Mouse (Mus musculus) embryonic facial prominence, embryonic 10.5 days (tissue): ENCODE results near the gene Arel1. TPM values are rescaled to one million over a fixed set of nuclear protein-coding genes. Genes with fewer than 3 reads are reported as not detected.

Experiments
- DNase-seq: peaks from one replicate; pipeline ENCODE4 v3.0.0-alpha.2; 2017; ENCODE audit warnings: low spot score
- H3K27ac ChIP-seq: fragments of 300-500 bp; sonication (generic); replicated peaks from 2 replicates; pipeline ENCODE4 v1.5.1; 2016; ENCODE audit warnings: mild to moderate bottlenecking
- H3K27me3 ChIP-seq: fragments of 300-500 bp; sonication (generic); replicated peaks from 2 replicates; pipeline ENCODE4 v1.6.1; 2016; ENCODE audit warnings: low read depth, mild to moderate bottlenecking; ENCODE audit not compliant: poor library complexity, severe bottlenecking
- H3K36me3 ChIP-seq: fragments of 300-500 bp; sonication (generic); replicated peaks from 2 replicates; pipeline ENCODE4 v1.6.1; 2016; ENCODE audit warnings: mild to moderate bottlenecking, moderate library complexity
- H3K4me1 ChIP-seq: fragments of 300-500 bp; sonication (generic); 2 replicates; pipeline ENCODE4 v1.6.1; 2016
- H3K4me3 ChIP-seq: fragments of 300-500 bp; sonication (generic); 2 replicates; pipeline ENCODE4 v1.5.1; 2016; ENCODE audit warnings: mild to moderate bottlenecking, moderate library complexity
- H3K9me3 ChIP-seq: fragments of 300-500 bp; sonication (generic); 2 replicates; pipeline ENCODE4 v1.6.1; 2016; ENCODE audit warnings: mild to moderate bottlenecking
- WGBS: fragments of 180-500 bp; shearing (Covaris S2); methylation state at CpG from one replicate; pipeline ENCODE4 v1.1.7; 2016; 5-methylcytosine and 5-hydroxymethylcytosine counted together
- polyA plus RNA-seq: library from polyadenylated mRNA; unstranded; fragments of >200 nt; fragmentation: Nextera tagmentation; extraction: Ambion mirVana; gene quantifications from 2 replicates; pipeline ENCODE4 v1.2.1, GENCODE M21; 2016

Gene Arel1
- polyA plus RNA-seq, 1 experiment from 2014 or later = 16.8 TPM

DNA sequence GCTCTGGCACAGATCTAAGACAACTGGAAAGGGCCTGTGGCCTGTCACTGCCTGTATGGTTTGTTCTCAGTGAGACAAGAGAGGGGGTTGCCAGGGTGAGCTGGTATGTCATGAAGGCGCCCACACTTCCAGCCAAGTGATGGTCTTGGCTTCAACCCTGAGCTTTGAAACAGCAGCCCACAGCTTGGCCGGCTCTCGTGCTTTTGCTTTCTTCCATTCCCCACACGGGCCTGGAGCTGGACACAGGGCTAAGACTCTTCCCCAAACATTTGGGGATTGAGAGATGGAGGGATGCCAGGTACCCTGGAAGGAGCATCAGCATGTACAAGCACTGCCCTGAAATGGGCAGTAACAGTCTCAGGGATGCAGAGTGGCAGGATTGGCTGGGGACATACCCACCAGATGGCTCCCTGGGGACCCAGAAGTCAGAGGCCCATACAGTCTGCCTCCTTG is 58.0 kb downstream of the Arel1 start:
- H3K4me3 ChIP-seq = no peak overlapping the region
- DNase-seq = no peak
- H3K4me1 ChIP-seq = peaks cover 20% of the 10 kb centered on the region
- no peak overlapping the region for H3K27ac ChIP-seq
- no peaks in the 10 kb centered on the region for H3K27me3 ChIP-seq
- H3K36me3 ChIP-seq = peaks cover 8% of the 10 kb centered on the region; the same call in 1 of the 2 replicates
- no peaks in the 10 kb centered on the region for H3K9me3 ChIP-seq
- WGBS = 93% methylated on average over 4 of the region's 4 CpGs

DNA sequence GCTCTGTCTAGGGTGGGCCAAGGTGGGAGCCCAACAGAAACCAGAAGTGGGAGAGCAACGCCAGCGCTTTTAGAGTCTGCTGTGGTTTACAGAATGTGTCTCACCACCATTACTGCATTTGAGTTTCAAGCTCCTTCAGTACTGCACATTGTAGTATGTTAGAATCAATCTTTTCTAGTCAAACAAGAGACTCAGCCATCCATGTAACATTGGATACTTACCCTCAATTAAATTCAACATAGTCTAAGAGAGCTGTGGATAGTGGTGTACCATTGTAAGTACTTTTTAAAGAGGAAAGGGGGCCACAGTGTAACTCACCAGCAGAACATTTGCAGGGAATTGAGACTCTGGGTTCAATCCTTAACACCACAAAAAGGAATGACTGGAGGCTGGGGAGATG is 59.1 kb downstream of the Arel1 start:
- H3K4me1 ChIP-seq = peaks cover 31% of the 10 kb centered on the region
- WGBS = 80% methylated on average over 2 of the region's 2 CpGs
- no peaks in the 10 kb centered on the region for H3K27me3 ChIP-seq
- no peak overlapping the region for H3K4me3 ChIP-seq
- DNase-seq = no peak
- no peak overlapping the region for H3K27ac ChIP-seq
- H3K9me3 ChIP-seq = no peaks in the 10 kb centered on the region
- no peaks in the 10 kb centered on the region; the same call in 1 of the 2 replicates for H3K36me3 ChIP-seq

DNA sequence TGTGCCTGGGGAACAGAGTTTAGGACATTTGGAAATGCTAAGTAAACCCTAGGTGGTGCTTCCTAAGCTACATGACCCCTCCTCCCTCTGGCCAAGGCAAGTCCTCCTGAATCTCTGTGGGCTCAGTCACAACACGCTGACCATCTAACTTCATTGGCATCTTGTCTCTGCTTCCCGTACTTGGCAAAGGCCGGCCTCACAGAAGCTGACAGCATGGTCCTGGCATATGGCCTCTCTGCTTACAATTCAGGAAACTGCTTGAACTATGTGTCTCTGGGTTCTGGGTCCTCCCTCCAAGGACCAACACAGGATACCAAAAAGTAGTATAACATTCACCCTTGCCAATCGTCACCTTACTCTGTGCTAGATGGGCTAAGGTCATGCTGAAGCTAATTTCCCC is 60.6 kb downstream of the Arel1 start:
- Histone ChIP-seq H3K27ac (no peak overlapping the region), H3K36me3 (no peaks in the 10 kb centered on the region), H3K27me3 (no peaks in the 10 kb centered on the region), H3K4me1 (peaks cover 31% of the 10 kb centered on the region), H3K4me3 (no peak overlapping the region), H3K9me3 (no peaks in the 10 kb centered on the region)
- WGBS = 92% methylated on average over 4 of the region's 4 CpGs
- no peak for DNase-seq

DNA sequence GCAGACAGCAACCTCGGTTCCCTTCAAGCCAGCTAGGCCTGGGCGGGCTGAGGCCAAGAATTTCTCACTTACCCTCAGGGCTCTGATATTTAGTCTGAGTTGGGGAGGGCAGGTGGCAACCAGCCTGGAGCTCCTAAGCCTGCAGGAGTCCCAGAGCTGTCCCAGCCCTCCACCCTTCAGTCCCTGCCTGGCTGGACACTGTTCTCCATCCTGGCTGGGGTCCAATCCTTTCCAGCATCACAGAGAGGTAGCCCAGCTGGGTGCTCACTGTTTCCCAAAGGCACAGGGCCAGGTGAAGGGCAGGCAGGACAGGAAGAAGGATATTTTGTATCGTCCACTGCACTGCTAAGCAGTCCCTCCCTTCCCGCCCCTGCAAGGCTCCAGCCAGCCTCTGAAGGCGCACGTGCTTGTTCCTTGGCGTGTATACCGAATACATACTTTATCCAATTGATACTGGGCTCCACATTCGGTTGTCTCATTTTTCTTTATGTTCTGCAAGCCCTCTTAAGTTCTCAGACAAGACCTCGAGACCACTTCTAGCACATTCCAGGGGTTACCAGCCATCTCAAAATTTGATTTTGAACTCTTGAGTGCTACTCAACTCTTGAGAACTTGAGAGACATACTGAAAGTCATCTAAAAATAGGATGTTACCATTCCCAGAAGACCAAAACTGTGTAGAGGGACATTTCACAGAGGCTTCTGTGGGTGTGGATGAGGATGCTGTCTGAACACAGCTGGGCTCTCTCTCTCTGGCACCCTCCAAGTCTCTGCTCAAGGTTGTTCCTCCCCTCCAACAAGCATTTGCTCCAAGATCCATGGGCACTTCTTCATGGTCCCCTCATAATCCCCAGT is 62.8 kb downstream of the Arel1 start:
- peak; percentile 34 for DNase-seq
- 72% methylated on average over 10 of the region's 10 CpGs for WGBS
- no peaks in the 10 kb centered on the region for H3K27me3 ChIP-seq
- peaks cover 15% of the 10 kb centered on the region for H3K4me1 ChIP-seq
- no peak overlapping the region for H3K4me3 ChIP-seq
- H3K27ac ChIP-seq = peak overlapping the region; percentile 76
- H3K36me3 ChIP-seq = no peaks in the 10 kb centered on the region
- H3K9me3 ChIP-seq = no peaks in the 10 kb centered on the region

- 51% methylated on average over 12 of the region's 12 CpGs for WGBS
Observed at GRCm38 (mm10) chr12:84907024-84907626, 63.6 kb downstream of the Arel1 start.

GRCm38 (mm10) chr12:84904399-84904798 is 66.3 kb downstream of the Arel1 start:
- 80% methylated on average over 7 of the region's 7 CpGs for WGBS
- Histone ChIP-seq H3K27me3 (no peaks in the 10 kb centered on the region), H3K4me1 (peaks cover 13% of the 10 kb centered on the region), H3K4me3 (no peak overlapping the region), H3K9me3 (no peaks in the 10 kb centered on the region), H3K36me3 (no peaks in the 10 kb centered on the region), H3K27ac (no peak overlapping the region)
- DNase-seq = no peak

More at GRCm38 (mm10) chr12:84907024-84907626, 63.6 kb downstream of the Arel1 start:
- Histone ChIP-seq H3K4me3 (no peak overlapping the region), H3K27me3 (no peaks in the 10 kb centered on the region), H3K4me1 (peaks cover 13% of the 10 kb centered on the region), H3K9me3 (no peaks in the 10 kb centered on the region), H3K36me3 (no peaks in the 10 kb centered on the region), H3K27ac (peak overlapping the region; percentile 76)
- peak; percentile 53 for DNase-seq

- no peak overlapping the region for H3K27ac ChIP-seq
- 82% methylated on average over 7 of the region's 7 CpGs for WGBS
- peaks cover 8% of the 10 kb centered on the region for H3K4me1 ChIP-seq
- H3K27me3 ChIP-seq = no peaks in the 10 kb centered on the region
- no peaks in the 10 kb centered on the region for H3K9me3 ChIP-seq
- no peak for DNase-seq
- H3K36me3 ChIP-seq = no peaks in the 10 kb centered on the region
- no peak overlapping the region for H3K4me3 ChIP-seq
Observed at GRCm38 (mm10) chr12:84900317-84900716, 70.4 kb downstream of the Arel1 start.

DNA sequence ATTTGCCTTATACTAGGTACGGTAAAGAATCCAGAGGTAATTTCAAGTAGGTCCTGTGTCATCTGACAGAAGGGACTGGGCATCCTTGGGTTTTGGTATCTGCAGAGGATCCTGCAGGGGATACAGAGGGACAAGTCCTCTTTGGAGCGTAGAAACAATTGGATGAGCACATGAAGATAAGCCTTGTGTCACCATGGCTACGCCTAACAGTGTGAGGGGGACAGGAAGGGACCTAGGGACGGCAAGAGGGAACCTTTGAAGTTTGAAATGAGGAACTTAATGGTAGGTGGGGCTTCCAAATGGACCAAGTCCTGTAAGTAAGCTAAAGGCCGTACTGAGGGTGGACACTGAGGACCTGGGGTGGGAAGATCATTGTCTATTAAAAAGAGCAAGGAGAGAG is 73.4 kb downstream of the Arel1 start:
- H3K9me3 ChIP-seq = no peaks in the 10 kb centered on the region
- no peak overlapping the region for H3K27ac ChIP-seq
- no peaks in the 10 kb centered on the region for H3K36me3 ChIP-seq
- no peak for DNase-seq
- WGBS = 81% methylated on average over 5 of the region's 5 CpGs
- H3K4me3 ChIP-seq = no peak overlapping the region
- H3K4me1 ChIP-seq = peaks cover 15% of the 10 kb centered on the region
- no peaks in the 10 kb centered on the region for H3K27me3 ChIP-seq

DNA sequence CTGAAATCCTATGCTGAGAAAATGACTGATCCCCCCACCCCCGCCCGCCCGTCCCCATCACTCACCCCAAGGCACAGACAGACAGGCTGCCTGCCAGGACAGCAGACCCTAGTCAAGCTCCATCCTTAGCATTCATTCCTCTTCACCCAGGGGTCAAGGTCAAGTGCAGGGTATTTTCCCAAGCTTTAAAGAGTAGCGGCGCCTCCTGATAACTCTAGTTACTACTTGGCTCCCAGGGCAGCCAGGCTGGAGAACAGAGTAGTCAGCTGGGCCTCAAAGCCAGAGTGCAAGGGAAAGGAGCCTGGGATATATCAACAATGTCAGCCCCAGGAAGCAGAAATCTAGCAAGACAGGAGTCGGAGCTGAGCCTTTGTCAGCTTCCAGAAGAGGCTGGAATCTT is 74.5 kb downstream of the Arel1 start:
- DNase-seq = no peak
- no peak overlapping the region for H3K27ac ChIP-seq
- H3K27me3 ChIP-seq = no peaks in the 10 kb centered on the region
- H3K9me3 ChIP-seq = no peaks in the 10 kb centered on the region
- H3K4me3 ChIP-seq = no peak overlapping the region
- 84% methylated on average over 6 of the region's 6 CpGs for WGBS
- H3K4me1 ChIP-seq = peaks cover 15% of the 10 kb centered on the region
- no peaks in the 10 kb centered on the region for H3K36me3 ChIP-seq

DNA sequence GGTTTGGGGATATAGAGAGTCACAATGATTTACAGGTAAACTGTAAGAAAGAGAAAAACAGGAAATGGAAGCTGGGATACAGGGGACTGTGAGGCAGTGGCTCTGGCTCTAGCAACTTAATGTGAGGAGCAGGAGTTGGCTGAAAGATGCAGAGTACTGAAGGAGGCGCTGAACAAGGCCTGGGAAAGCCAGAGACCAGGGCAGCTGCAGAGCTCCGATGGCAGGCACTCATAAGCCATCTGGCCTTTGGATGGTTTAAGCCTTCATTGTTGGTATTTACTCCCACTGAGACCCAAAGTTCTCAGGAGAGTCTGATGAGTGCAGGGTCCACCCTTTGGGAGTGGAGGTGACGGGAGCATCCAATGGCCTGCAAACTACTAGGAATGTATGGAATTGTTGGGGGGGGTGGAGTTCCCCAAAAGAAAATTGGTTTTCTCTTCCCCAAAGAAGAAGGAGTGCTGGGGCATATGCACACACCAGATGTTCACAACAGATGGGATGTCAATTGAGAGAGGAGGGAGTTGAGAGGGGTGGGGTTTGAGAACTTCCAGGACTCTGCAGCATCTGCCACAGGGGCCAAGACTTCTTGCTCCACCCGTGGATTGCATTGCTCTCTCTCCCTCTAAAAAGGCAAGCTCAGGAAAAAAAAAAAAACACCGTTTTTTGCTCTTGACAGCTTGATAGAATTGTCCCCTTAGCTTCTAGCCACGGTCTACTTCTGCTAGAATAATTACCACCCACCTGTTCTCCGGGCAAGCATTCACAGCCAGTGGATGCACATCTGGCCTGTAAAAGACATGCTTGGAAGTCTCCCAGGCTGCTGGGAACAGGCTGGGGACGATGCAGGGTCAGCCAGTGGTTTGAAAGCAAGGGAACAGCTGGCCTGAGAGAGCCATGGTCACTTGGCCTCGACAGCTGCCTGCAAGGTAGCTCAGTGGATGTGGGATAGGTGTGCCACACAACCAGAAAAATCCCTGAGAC is 76.8 kb downstream of the Arel1 start:
- H3K4me1 ChIP-seq = peaks cover 15% of the 10 kb centered on the region
- H3K27me3 ChIP-seq = no peaks in the 10 kb centered on the region
- H3K9me3 ChIP-seq = no peaks in the 10 kb centered on the region
- 68% methylated on average over 9 of the region's 9 CpGs for WGBS
- no peak for DNase-seq
- no peak overlapping the region for H3K27ac ChIP-seq
- no peaks in the 10 kb centered on the region for H3K36me3 ChIP-seq
- no peak overlapping the region for H3K4me3 ChIP-seq

DNA sequence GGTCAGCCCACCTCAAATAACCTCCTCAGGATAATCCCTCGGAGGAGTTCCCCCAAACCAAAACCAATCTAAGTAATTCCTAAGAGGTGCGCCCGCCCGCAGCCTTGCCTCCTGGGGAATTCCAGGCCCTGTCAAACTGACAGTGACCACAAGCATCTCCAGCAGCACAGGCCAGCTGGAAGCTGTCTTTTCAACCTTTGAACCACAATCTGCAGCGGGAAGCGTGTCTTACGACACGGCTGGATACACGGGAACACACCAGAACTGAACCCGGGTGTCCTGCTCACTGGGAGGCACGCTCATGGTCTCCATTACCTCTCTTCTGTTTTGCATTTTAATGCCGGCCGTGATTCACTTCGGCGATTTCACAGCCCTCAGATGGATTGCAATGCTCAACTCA is 80.4 kb downstream of the Arel1 start:
- WGBS = 79% methylated on average over 15 of the region's 15 CpGs
- 0 out of 2 replicates have a peak, but pooled peaks cover 12% of the 10 kb centered on the region for H3K4me1 ChIP-seq
- H3K36me3 ChIP-seq = no peaks in the 10 kb centered on the region
- no peak overlapping the region for H3K27ac ChIP-seq
- no peaks in the 10 kb centered on the region for H3K9me3 ChIP-seq
- no peak for DNase-seq
- no peaks in the 10 kb centered on the region for H3K27me3 ChIP-seq
- H3K4me3 ChIP-seq = no peak overlapping the region
